Mouse (Mus musculus) heart, embryonic 14.5 days (tissue): ENCODE measurements around the gene Sugp2. TPM values are rescaled to one million over a fixed set of nuclear protein-coding genes. Genes with fewer than 3 reads are reported as not detected.
A peak's percentile ranks its signal among the peaks of the same experiment; 100 is the strongest.

ENCODE experiments used
- ATAC-seq: fragments of 200-750 bp; cut with Nextera tagmentation; 2 replicates; pipeline ENCODE4 v1.8.0; 2017; ENCODE audit warnings: low read depth, moderate TSS enrichment; ENCODE audit not compliant: insufficient number of reproducible peaks, insufficient read depth, low FRiP score
- H3K27ac ChIP-seq, 2 experiments: fragments of 200-500 bp in 1 of 2; fragments of 300-500 bp in 1 of 2; sonication (generic) in 1 of 2; replicated peaks in 1 of 2; 2 replicates each; pipeline ENCODE4 v1.5.1; 2012 to 2014; ENCODE audit warnings: low read depth in 2 of 2, low read length in 2 of 2, control low read depth in 1 of 2, mild to moderate bottlenecking in 1 of 2, mixed read lengths in 1 of 2; ENCODE audit not compliant: control insufficient read depth in 1 of 2, insufficient read depth in 1 of 2
- H3K27me3 ChIP-seq: fragments of 300-500 bp; sonication (generic); 2 replicates; pipeline ENCODE4 v1.6.1; 2014; ENCODE audit warnings: mild to moderate bottlenecking, low read length, control low read depth; ENCODE audit not compliant: control insufficient read depth, insufficient read depth
- H3K36me3 ChIP-seq: fragments of 300-500 bp; sonication (generic); 2 replicates; pipeline ENCODE4 v1.6.1; 2014; ENCODE audit warnings: mild to moderate bottlenecking, control low read depth, low read length, mixed read lengths; ENCODE audit not compliant: control insufficient read depth, insufficient read depth
- H3K4me1 ChIP-seq, 2 experiments: fragments of 200-500 bp in 1 of 2; fragments of 300-500 bp in 1 of 2; sonication (generic) in 1 of 2; 2 replicates each; pipeline ENCODE4 v1.6.1; 2012 to 2014; ENCODE audit warnings: low read length in 2 of 2, control low read depth in 1 of 2, mixed read lengths in 1 of 2; ENCODE audit not compliant: control insufficient read depth in 2 of 2, insufficient read depth in 2 of 2
- H3K4me2 ChIP-seq: fragments of 300-500 bp; sonication (generic); 2 replicates; pipeline ENCODE4 v1.6.1; 2014; ENCODE audit warnings: mild to moderate bottlenecking, low read length
- H3K4me3 ChIP-seq, 2 experiments: fragments of 200-500 bp in 1 of 2; fragments of 300-500 bp in 1 of 2; sonication (generic) in 1 of 2; 2 replicates each; pipeline ENCODE4 v1.5.1; 2012 to 2014; ENCODE audit warnings: low read length in 2 of 2, mild to moderate bottlenecking in 2 of 2, control low read depth in 1 of 2, low read depth in 1 of 2, moderate library complexity in 1 of 2; ENCODE audit not compliant: control insufficient read depth in 1 of 2, insufficient read depth in 1 of 2
- H3K9ac ChIP-seq: fragments of 300-500 bp; sonication (generic); 2 replicates; pipeline ENCODE4 v1.6.1; 2014; ENCODE audit warnings: mild to moderate bottlenecking, low read length
- H3K9me3 ChIP-seq: fragments of 300-500 bp; sonication (generic); 2 replicates; pipeline ENCODE4 v1.6.1; 2016; ENCODE audit warnings: low read length, control low read depth; ENCODE audit not compliant: control insufficient read depth
- whole genome bisulfite sequencing: fragments of 180-500 bp; shearing (Covaris S2); extraction: QIAGEN DNeasy Blood & Tissue Kit; methylation state at CpG from one replicate; pipeline ENCODE4 v1.1.7; 2014; 5-methylcytosine and 5-hydroxymethylcytosine counted together
- polyA plus RNA-seq: library from polyadenylated mRNA; unstranded; fragments of >200 nt; fragmentation: Nextera tagmentation; extraction: Ambion mirVana; gene quantifications from 2 replicates; pipeline ENCODE4 v1.2.1, GENCODE M21; 2014

Gene Sugp2
- polyA plus RNA-seq, 1 experiment from 2014 or later, result 29.1 TPM

DNA sequence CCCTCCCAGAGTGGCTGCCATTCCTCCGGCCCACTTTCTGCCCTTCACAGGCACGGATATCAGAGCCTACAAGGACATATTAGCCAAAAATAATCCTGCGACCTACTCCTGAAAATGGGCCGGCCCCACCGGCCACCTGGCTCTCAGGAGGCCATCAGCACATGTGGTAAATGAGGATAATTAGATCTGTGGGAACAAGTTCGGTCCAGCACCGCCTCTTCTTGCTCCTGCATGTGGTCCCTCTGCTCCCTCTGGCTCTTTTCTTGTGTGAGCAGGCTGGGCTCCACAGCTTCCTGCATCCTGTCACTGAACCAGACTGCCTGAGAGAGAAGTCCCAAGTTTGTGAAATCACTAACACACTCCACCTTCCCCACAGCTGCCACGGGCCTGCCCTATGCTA is 45.2 kb downstream of the Sugp2 start:
- H3K36me3 ChIP-seq, result no peaks in the 10 kb centered on the region
- peaks cover 24 to 31% of the 10 kb centered on the region in 2 experiments for H3K4me1 ChIP-seq
- 0 out of 2 replicates have a peak overlapping the region, but pooled peaks have one; percentile 41 for H3K9ac ChIP-seq
- H3K4me2 ChIP-seq, result no peak overlapping the region
- WGBS, result 37% methylated on average over 8 of the region's 8 CpGs
- no peak overlapping the region for H3K4me3 ChIP-seq
- no peaks in the 10 kb centered on the region for H3K27me3 ChIP-seq
- ATAC-seq, result no peak
- no peaks in the 10 kb centered on the region for H3K9me3 ChIP-seq
- peak overlapping the region; percentile 4 to 71; a peak in 2 of 4 replicates for H3K27ac ChIP-seq

DNA sequence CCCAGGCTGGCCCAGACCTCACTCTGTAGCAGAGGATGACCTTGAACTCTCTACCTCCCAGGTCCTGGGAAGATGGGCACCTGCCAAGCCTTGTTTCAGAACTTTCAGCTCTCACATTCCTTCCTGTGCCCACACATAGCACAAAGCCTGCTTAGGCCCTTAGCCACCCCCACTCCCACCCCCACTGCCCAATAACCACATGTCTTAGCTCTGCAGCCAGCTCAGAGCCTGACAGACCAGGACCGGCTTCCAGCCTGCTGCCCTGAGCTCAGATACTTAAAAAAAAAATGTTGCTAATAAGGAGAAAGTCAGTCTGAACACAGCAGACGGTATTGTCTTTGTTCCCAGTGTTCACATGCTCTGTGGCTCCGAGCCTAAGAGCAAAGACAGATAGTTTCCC is 47.0 kb downstream of the Sugp2 start:
- Histone ChIP-seq H3K4me3 (no peak overlapping the region), H3K36me3 (peaks cover 14% of the 10 kb centered on the region), H3K27me3 (no peaks in the 10 kb centered on the region), H3K4me2 (no peak overlapping the region), H3K27ac (peak overlapping the region in 1 of 2 experiments; percentile 65; a peak in 2 of 4 replicates), H3K9me3 (no peaks in the 10 kb centered on the region), H3K9ac (no peak overlapping the region), H3K4me1 (peaks cover 24 to 31% of the 10 kb centered on the region in 2 experiments)
- WGBS, result 43% methylated on average over 3 of the region's 3 CpGs
- no peak for ATAC-seq

DNA sequence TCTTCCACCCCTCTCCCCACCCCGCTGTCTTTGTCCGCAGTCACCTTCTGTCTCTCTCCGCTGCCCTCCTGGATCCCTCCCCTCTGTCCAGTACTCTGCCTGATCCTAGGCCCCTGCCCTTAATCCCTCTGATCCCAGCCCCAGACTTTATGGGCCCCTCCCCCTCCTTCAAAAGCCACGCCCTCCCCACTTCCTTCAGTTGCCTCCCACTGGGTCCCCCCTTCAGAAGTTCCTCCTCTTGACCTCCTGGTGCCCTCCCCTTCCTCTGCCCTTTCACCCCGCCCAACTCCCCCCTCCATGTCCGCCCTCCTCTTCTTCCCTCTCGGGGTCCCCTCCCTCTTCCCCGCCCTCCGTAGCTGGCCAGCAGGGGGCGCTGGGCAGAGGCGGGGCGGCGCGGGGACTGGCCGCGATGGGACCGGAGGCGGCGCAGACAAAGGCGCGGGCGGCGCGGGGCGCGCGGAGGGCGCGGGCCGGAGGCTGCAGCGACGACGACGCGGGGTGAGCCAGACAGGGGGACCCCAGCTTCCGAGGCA is 48.6 kb downstream of the Sugp2 start, which contains the start of gene Homer3:
Gene Homer3 (plus strand): TSS at position 225 of the 533 bp plus-strand sequence.
- peak; percentile 80 for ATAC-seq
- no peaks in the 10 kb centered on the region for H3K27me3 ChIP-seq
- peaks cover 31% of the 10 kb centered on the region for H3K36me3 ChIP-seq
- 2% methylated on average over 32 of the region's 36 CpGs for WGBS
- H3K4me1 ChIP-seq, result peaks cover 24 to 25% of the 10 kb centered on the region in 2 experiments
- no peaks in the 10 kb centered on the region for H3K9me3 ChIP-seq
- peak within 1 kb of the TSS; percentile 36 to 65 for H3K27ac ChIP-seq
- peak within 1 kb of the TSS; percentile 92 for H3K9ac ChIP-seq
- peak within 1 kb of the TSS; percentile 85 for H3K4me2 ChIP-seq
- H3K4me3 ChIP-seq, result peak within 1 kb of the TSS; percentile 75 to 76

DNA sequence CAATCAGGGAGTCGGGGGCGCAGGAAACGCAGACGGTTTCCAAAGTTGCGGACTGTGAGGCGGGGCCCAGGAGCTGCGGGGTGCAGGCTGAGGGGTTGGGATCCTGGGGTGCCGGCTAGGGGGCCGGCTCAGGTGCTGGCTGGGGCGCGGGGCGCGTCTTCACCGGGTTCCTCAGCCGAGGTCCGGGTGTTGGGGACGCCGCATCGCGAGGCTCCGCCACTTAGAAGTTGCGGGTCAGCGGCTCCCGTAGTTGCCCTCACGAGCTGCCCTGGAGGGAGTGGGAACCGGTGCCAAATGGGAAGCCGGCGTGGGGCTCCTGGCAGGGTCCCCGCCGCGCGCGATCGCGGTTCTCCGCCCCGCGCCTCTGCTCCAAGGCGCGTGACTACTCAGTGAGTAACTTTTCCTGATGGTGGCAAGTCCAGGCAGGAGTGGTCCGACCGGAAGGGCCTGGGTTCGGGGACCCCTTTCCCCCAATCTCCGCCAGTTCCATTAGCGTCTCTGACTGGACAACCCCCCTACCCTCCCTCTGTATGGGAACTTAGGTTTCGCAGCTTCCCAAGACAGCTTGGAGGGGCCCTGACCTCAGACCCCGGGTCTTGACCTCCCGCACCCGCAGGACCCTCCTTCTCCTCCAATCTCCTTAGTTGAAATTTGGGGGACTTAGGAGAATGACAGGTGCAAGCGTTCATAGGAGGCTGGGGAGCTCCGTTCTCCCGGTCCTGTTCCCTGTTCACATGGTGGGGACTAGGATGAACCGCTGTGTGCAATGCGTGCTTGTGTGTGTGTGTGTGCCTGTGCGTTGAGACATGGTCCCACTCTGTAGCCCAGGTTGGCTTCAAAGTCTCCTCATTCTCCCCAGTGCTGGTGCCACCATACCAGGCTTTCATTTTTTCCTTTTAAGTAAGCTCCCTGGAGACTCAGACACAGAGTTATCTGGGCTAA is 49.4 kb downstream of the Sugp2 start:
- WGBS, result 1% methylated on average over 53 of the region's 55 CpGs
- peak; percentile 11; the same call in 1 of the 2 replicates for ATAC-seq

DNA sequence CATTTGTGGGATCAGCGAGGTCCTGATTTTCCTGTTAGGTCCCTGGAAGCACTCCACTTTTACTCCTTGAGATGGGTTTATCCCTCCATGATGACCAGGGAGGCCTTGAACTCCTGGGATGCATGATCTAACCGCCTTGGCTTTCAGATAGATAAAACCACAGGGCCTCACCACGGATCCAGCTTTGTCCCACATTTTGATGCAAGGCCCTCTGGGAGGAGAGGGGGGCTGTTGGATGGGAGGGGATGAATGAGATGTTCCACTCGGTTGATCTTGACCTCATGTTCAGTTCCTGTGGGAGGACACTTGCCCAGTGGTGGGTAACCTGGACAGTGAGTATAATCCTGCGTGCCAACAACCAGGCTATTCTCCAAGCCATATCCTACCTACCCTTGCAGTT is 50.4 kb downstream of the Sugp2 start:
- 66% methylated on average over 5 of the region's 5 CpGs for WGBS
- H3K4me1 ChIP-seq, result peaks cover 11 to 14% of the 10 kb centered on the region in 2 experiments

More for the DNA sequence above, 49.4 kb downstream of the Sugp2 start:
- H3K27ac ChIP-seq, result peak overlapping the region; percentile 36 to 65
- H3K36me3 ChIP-seq, result peaks cover 37% of the 10 kb centered on the region
- peak overlapping the region; percentile 92 for H3K9ac ChIP-seq
- no peaks in the 10 kb centered on the region for H3K9me3 ChIP-seq
- peak overlapping the region; percentile 85 for H3K4me2 ChIP-seq
- peaks cover 21 to 23% of the 10 kb centered on the region in 2 experiments for H3K4me1 ChIP-seq
- H3K4me3 ChIP-seq, result peak overlapping the region; percentile 75 to 76
- no peaks in the 10 kb centered on the region for H3K27me3 ChIP-seq

DNA sequence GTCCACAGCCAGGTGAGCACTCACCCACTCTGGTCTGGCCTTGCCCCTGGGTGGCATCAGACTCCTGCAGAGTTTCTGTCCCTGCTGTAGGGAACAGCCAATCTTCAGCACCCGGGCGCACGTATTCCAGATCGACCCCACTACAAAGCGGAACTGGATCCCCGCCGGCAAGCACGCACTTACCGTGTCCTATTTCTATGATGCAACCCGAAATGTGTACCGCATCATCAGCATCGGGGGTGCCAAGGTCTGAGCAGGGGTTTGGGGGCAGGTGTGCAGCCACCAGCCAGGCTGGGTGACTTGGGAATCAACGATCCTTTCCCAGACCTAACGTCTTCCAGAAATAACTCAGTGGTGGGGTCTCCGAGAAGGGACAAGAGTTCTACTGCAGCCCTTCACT is 51.3 kb downstream of the Sugp2 start:
- H3K4me1 ChIP-seq, result peaks cover 8 to 13% of the 10 kb centered on the region in 2 experiments; a peak in 3 of 4 replicates
- no peak overlapping the region for H3K9ac ChIP-seq
- no peaks in the 10 kb centered on the region for H3K27me3 ChIP-seq
- H3K9me3 ChIP-seq, result no peaks in the 10 kb centered on the region
- WGBS, result 94% methylated on average over 15 of the region's 15 CpGs
- no peak overlapping the region for H3K4me2 ChIP-seq
- H3K36me3 ChIP-seq, result peaks cover 54% of the 10 kb centered on the region
- ATAC-seq, result no peak
- H3K27ac ChIP-seq, result no peak overlapping the region
- no peak overlapping the region for H3K4me3 ChIP-seq

More for the DNA sequence above, 50.4 kb downstream of the Sugp2 start:
- ATAC-seq, result no peak
- no peaks in the 10 kb centered on the region for H3K27me3 ChIP-seq
- H3K9ac ChIP-seq, result no peak overlapping the region
- H3K27ac ChIP-seq, result no peak overlapping the region
- peak overlapping the region in 1 of 2 experiments; percentile 75; a peak in 1 of 4 replicates for H3K4me3 ChIP-seq
- peaks cover 45% of the 10 kb centered on the region for H3K36me3 ChIP-seq
- H3K4me2 ChIP-seq, result peak overlapping the region; percentile 85
- no peaks in the 10 kb centered on the region for H3K9me3 ChIP-seq

DNA sequence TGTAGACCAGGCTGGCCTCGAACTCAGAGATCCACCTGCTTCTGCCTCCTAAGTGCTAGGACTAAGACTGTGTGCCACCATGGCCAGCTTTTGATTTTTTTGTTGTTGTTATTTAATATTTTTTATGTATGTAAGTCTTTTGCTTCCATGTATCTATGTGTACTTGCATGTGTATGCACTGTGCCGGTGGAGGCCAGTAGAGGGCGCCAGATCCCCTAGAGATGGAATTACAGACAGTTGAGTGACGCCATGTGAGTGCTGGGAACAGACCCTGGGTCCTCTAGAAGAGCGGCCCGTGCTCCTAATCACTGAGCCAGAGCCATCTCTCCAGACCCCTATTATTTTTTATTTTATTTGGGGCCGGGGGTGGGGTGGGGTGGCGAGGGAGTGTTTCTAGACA is 52.7 kb downstream of the Sugp2 start:
- H3K9me3 ChIP-seq, result no peaks in the 10 kb centered on the region
- no peak overlapping the region for H3K9ac ChIP-seq
- 86% methylated on average over 8 of the region's 8 CpGs for WGBS
- H3K4me3 ChIP-seq, result no peak overlapping the region
- peaks cover 68% of the 10 kb centered on the region for H3K36me3 ChIP-seq
- no peak overlapping the region for H3K27ac ChIP-seq
- H3K4me2 ChIP-seq, result no peak overlapping the region
- H3K4me1 ChIP-seq, result peaks cover under 1 to 8% of the 10 kb centered on the region in 2 experiments; a peak in 1 of 4 replicates
- ATAC-seq, result no peak
- H3K27me3 ChIP-seq, result no peaks in the 10 kb centered on the region
